Mouse (Mus musculus) heart, postnatal 0 days (tissue): Measurements from ENCODE around the gene Sh3glb1. TPM values are rescaled to one million over a fixed set of nuclear protein-coding genes. Genes with fewer than 3 reads are reported as not detected.

Experiments used
- ATAC-seq: fragments of 200-750 bp; cut with Nextera tagmentation; 2 replicates; pipeline ENCODE4 v1.8.0; 2017; ENCODE audit warnings: low read depth, moderate number of reproducible peaks, moderate library complexity; ENCODE audit not compliant: insufficient read depth
- DNase-seq: peaks from one replicate; pipeline ENCODE4 v3.0.0-alpha.2; 2016; ENCODE audit warnings: low spot score
- H3K27ac ChIP-seq: fragments of 300-500 bp; sonication (generic); 2 replicates; pipeline ENCODE4 v1.5.1; 2014; ENCODE audit warnings: low read depth, mild to moderate bottlenecking
- H3K27me3 ChIP-seq: fragments of 300-500 bp; sonication (generic); 2 replicates; pipeline ENCODE4 v1.6.1; 2014; ENCODE audit warnings: low read length, mixed read lengths; ENCODE audit not compliant: control insufficient read depth, insufficient read depth
- H3K36me3 ChIP-seq: fragments of 300-500 bp; sonication (generic); replicated peaks from 2 replicates; pipeline ENCODE4 v1.6.1; 2014; ENCODE audit warnings: low read length, mixed read lengths; ENCODE audit not compliant: control insufficient read depth, insufficient read depth
- H3K4me1 ChIP-seq: fragments of 300-500 bp; sonication (generic); 2 replicates; pipeline ENCODE4 v1.6.1; 2014; ENCODE audit warnings: antibody characterized with exemption; ENCODE audit not compliant: control insufficient read depth, insufficient read depth
- H3K4me2 ChIP-seq: fragments of 300-500 bp; sonication (generic); 2 replicates; pipeline ENCODE4 v1.6.1; 2014; ENCODE audit warnings: low read depth, mild to moderate bottlenecking, low read length, moderate library complexity
- H3K4me3 ChIP-seq: fragments of 300-500 bp; sonication (generic); 2 replicates; pipeline ENCODE4 v1.5.1; 2014; ENCODE audit warnings: low read depth, low read length
- H3K9ac ChIP-seq: fragments of 300-500 bp; sonication (generic); replicated peaks from 2 replicates; pipeline ENCODE4 v1.6.1; 2014; ENCODE audit warnings: low read depth, low read length, mixed read lengths
- H3K9me3 ChIP-seq: fragments of 300-500 bp; sonication (generic); replicated peaks from 2 replicates; pipeline ENCODE4 v1.6.1; 2016; ENCODE audit warnings: low read length; ENCODE audit not compliant: control insufficient read depth
- CTCF ChIP-seq: IDR thresholded peaks from 2 replicates; pipeline ENCODE4 v1.5.1; 2016; ENCODE audit warnings: antibody characterized with exemption, control low read depth, low read depth
- EP300 ChIP-seq: IDR thresholded peaks from 2 replicates; pipeline ENCODE4 v1.6.1; 2016; ENCODE audit warnings: antibody characterized with exemption, low read depth
- WGBS: fragments of 180-500 bp; shearing (Covaris S2); extraction: QIAGEN DNeasy Blood & Tissue Kit; methylation state at CpG from one replicate; pipeline ENCODE4 v1.1.7; 2014; 5-methylcytosine and 5-hydroxymethylcytosine counted together
- polyA plus RNA-seq: library from polyadenylated mRNA; unstranded; fragments of >200 nt; fragmentation: Nextera tagmentation; extraction: Ambion mirVana; gene quantifications from 2 replicates; pipeline ENCODE4 v1.2.1, GENCODE M21; 2015
- total RNA-seq: library from RNA; depleted of rRNA; stranded (reverse); fragments of >200 nt; gene quantifications from 2 replicates; pipeline ENCODE4 v1.2.3, GENCODE M21; 2014; ENCODE audit warnings: low replicate concordance

Sh3glb1 gene
- total and polyA plus RNA-seq, 2 experiments from 2014 or later = 139 to 231 TPM

DNA sequence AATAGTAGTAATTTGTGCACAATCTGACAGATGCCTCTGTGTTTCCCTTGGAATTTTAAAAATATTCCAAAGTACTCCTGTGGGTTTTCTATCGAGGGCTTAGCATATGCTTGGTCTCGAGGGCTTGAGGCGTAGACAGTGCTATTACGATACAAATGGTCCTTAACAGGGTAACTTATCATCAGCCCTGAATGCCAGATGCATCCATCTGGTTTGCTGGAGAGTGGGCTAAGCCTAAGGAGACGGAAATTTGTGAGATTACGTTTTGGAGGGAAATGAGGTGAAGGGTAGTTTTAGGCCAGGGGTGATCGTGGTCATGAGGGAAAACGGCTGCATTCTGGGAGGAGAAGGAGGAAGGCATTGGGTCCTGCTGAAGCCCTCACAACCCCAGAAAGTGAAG lies 48.1 kb downstream of the Sh3glb1 start:
- TF ChIP-seq CTCF (no peak), EP300 (no peak)
- no peak overlapping the region for H3K4me2 ChIP-seq
- H3K9ac ChIP-seq = no peak overlapping the region
- 54% methylated on average over 8 of the region's 8 CpGs for WGBS
- no peak overlapping the region for H3K27ac ChIP-seq
- DNase-seq (no peak), ATAC-seq (peak; percentile 44; the same call in 1 of the 2 replicates)
- H3K9me3 ChIP-seq = no peaks in the 10 kb centered on the region
- H3K4me1 ChIP-seq = no peaks in the 10 kb centered on the region
- no peaks in the 10 kb centered on the region for H3K36me3 ChIP-seq
- H3K4me3 ChIP-seq = no peak overlapping the region
- no peaks in the 10 kb centered on the region for H3K27me3 ChIP-seq

DNA sequence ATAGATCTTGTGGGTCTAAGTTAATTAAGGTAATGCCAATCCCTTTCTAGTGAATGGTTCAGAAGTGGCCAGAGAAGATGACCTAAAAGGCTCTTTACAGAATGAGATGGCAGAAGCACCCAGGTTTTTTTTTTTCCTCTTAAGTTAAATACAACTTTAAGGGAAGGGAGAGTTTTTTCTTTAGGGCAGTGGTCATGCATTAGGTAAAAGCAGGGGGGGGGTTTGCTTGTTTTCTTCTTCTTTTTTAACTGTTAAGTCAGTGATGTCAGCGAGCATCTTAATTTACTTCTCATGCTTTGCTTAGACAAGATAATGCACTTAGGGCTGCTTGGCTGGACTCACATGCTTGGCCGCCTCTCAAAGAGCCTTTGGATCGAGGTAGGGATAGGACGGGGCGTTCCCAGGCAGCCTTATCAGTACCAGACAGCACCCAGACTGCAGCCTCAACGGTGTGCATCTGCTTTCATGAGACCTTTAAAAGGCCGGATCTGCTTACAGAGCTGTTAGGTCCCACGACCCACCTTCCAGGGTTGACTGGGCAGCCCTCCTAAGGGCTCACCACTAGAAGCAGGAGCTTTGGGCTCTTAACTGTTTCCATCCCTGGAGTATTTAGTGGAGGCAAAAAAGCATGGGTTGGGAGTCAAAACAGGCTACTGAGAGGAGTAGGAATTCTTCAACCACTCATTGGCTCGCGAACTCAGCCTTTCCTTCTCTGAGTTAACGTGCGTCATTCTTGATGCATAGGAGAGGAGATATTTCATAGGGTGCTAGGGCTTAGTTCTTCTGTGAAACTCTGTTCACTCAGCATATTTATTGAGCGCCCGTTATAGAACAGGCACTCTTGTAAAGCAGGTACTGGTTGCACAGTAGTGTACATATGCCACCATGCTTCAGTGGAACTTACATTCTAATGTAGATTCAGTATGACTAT lies 49.9 kb downstream of the Sh3glb1 start:
- Histone ChIP-seq H3K9me3 (no peaks in the 10 kb centered on the region), H3K4me2 (no peak overlapping the region), H3K36me3 (no peaks in the 10 kb centered on the region), H3K4me1 (no peaks in the 10 kb centered on the region), H3K27me3 (no peaks in the 10 kb centered on the region), H3K9ac (no peak overlapping the region), H3K27ac (no peak overlapping the region), H3K4me3 (no peak overlapping the region)
- ATAC-seq = no peak
- no peak for TF ChIP-seq CTCF
- TF ChIP-seq EP300 = no peak
- 44% methylated on average over 14 of the region's 14 CpGs for WGBS
- DNase-seq = no peak

DNA sequence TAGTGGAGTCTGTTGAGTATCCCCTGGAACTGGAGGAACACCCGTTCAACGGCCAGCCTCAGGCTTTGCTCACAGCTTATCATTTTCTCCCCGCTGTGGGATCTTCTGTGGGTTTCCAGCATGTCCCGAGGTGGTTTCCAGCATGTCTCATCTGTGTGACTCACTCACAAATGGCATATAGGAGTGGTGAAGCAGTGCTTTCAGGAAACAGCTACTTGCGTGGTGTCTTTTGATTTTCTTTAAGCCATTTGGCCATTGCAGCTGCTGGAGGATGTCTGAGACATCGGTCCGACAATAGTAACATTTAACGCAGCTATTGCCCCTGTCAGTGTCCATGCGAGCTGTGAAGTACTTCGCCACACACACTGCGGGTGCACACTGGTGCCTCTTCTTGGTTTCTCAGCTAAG lies 50.7 kb downstream of the Sh3glb1 start:
- H3K4me3 ChIP-seq = no peak overlapping the region
- no peak overlapping the region for H3K9ac ChIP-seq
- 0 out of 2 replicates have a peak overlapping the region, but pooled peaks have one; percentile 12 for H3K27ac ChIP-seq
- H3K36me3 ChIP-seq = no peaks in the 10 kb centered on the region
- ATAC-seq = no peak; the same call in 1 of the 2 replicates
- WGBS = 62% methylated on average over 11 of the region's 11 CpGs
- H3K4me2 ChIP-seq = no peak overlapping the region
- no peaks in the 10 kb centered on the region for H3K9me3 ChIP-seq
- TF ChIP-seq EP300 (no peak), CTCF (no peak)
- no peaks in the 10 kb centered on the region; the same call in 1 of the 2 replicates for H3K4me1 ChIP-seq
- no peak for DNase-seq
- no peaks in the 10 kb centered on the region for H3K27me3 ChIP-seq

DNA sequence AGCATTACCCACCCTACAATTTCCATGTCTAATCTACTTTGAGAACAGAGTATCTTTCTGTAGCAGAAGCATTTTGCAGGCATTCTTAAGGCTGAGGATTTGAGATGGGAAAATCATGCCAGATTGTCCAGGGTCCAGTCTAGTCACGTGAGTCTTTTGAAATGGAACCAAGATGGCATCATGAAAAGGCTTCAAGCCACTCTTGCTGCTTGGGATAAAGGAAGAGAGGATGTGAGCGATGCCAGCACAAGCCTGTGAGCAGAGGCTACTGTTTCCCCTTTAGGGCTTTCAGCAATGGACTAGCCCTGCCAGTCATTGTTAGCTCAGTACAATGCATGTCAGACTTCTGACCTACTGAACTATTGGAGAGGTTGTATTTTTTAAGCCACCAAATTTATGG lies 51.2 kb downstream of the Sh3glb1 start:
- Histone ChIP-seq H3K9ac (no peak overlapping the region), H3K4me3 (no peak overlapping the region), H3K4me1 (no peaks in the 10 kb centered on the region; the same call in 1 of the 2 replicates), H3K27ac (0 out of 2 replicates have a peak overlapping the region, but pooled peaks have one; percentile 12), H3K4me2 (no peak overlapping the region), H3K9me3 (no peaks in the 10 kb centered on the region), H3K36me3 (no peaks in the 10 kb centered on the region), H3K27me3 (no peaks in the 10 kb centered on the region)
- WGBS = 81% methylated on average over 2 of the region's 2 CpGs
- TF ChIP-seq CTCF = no peak
- no peak for TF ChIP-seq EP300
- DNase-seq = no peak
- no peak for ATAC-seq

DNA sequence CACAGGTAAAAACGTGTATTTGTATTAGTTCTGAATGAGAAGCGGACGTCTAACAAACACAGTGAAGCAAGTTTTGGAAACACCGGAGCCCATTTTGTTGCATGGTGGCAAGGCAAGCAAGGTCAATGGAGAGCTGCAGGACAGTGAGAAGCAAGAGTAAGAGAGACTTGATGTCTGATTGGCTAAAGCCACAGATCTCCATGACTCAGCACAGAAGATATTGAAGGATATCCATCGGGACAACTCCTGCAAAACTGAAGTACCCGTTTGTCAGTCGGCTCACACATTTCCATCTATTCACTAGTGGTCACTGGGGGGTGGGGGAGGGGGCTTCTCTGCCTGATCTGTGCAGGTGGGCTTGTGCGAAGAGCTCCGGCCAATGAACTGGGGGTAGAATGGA lies 52.1 kb downstream of the Sh3glb1 start:
- H3K27ac ChIP-seq = no peak overlapping the region
- H3K9me3 ChIP-seq = no peaks in the 10 kb centered on the region
- H3K4me3 ChIP-seq = no peak overlapping the region
- no peaks in the 10 kb centered on the region; the same call in 1 of the 2 replicates for H3K4me1 ChIP-seq
- ATAC-seq = no peak
- no peak overlapping the region for H3K4me2 ChIP-seq
- no peaks in the 10 kb centered on the region for H3K27me3 ChIP-seq
- TF ChIP-seq CTCF = no peak
- no peak overlapping the region for H3K9ac ChIP-seq
- no peaks in the 10 kb centered on the region for H3K36me3 ChIP-seq
- WGBS = 85% methylated on average over 9 of the region's 9 CpGs
- DNase-seq = no peak
